Mouse (Mus musculus) urinary bladder, postnatal 25 days (tissue): ENCODE measurements at regions not wholly inside any gene's neighbourhood (a gene's known extent, or its start where the extent isn't known, plus 50 kb on each side); places are given as distances from the start of the nearest gene placed in this dataset.

ENCODE experiments used
- DNase-seq: peaks from one replicate; pipeline ENCODE4 v3.0.0; 2022; ENCODE audit warnings: low spot score

- no peak for DNase-seq
Measured at GRCm38 (mm10) chr16:78247189-78247588, 54.1 kb upstream of the Cxadr start.

GRCm38 (mm10) chr16:78242678-78243077, 58.6 kb upstream of the Cxadr start:
- DNase-seq: no peak

- no peak for DNase-seq
Measured at GRCm38 (mm10) chr16:78240152-78240551, 61.1 kb upstream of the Cxadr start.

- no peak for DNase-seq
Measured at GRCm38 (mm10) chr16:78238052-78238701, 63.1 kb upstream of the Cxadr start.

- no peak for DNase-seq
Measured at GRCm38 (mm10) chr16:78237641-78238051, 63.6 kb upstream of the Cxadr start.

GRCm38 (mm10) chr16:78236746-78237640, 64.3 kb upstream of the Cxadr start:
- DNase-seq: no peak

- DNase-seq: no peak
Measured at GRCm38 (mm10) chr16:78232205-78232604, 69.1 kb upstream of the Cxadr start.

- no peak for DNase-seq
Measured at GRCm38 (mm10) chr16:78229013-78229412, 72.3 kb upstream of the Cxadr start.

GRCm38 (mm10) chr16:78222377-78222776, 78.9 kb upstream of the Cxadr start:
- no peak for DNase-seq

GRCm38 (mm10) chr16:78221781-78222180, 79.5 kb upstream of the Cxadr start:
- no peak for DNase-seq

- no peak for DNase-seq
Measured at GRCm38 (mm10) chr16:78217633-78218032, 83.7 kb upstream of the Cxadr start.

GRCm38 (mm10) chr16:78216752-78217351, 84.4 kb upstream of the Cxadr start:
- no peak for DNase-seq

- DNase-seq: no peak
Measured at GRCm38 (mm10) chr16:78211687-78212086, 89.6 kb upstream of the Cxadr start.

GRCm38 (mm10) chr16:78208321-78208720, 93.0 kb upstream of the Cxadr start:
- DNase-seq: no peak

- no peak for DNase-seq
Measured at GRCm38 (mm10) chr16:78204332-78204731, 97.0 kb upstream of the Cxadr start.

GRCm38 (mm10) chr16:78200044-78200830, 101.1 kb upstream of the Cxadr start:
- no peak for DNase-seq

- DNase-seq: no peak
Measured at GRCm38 (mm10) chr16:78199252-78199651, 102.0 kb upstream of the Cxadr start.

GRCm38 (mm10) chr16:78198642-78199121, 102.6 kb upstream of the Cxadr start:
- DNase-seq: peak; percentile 72

- DNase-seq: peak; percentile 81
Measured at GRCm38 (mm10) chr16:78197252-78197896, 103.9 kb upstream of the Cxadr start.

- no peak for DNase-seq
Measured at GRCm38 (mm10) chr16:78170627-78171605, 130.4 kb upstream of the Cxadr start.
